Mouse (Mus musculus): ENCODE measurements at regions not wholly inside any gene's neighbourhood (a gene's known extent, or its start where the extent isn't known, plus 50 kb on each side); places are given as distances from the start of the nearest gene placed in this dataset.

GRCm38 (mm10) chr10:72577713-72578112 lies 76.9 kb upstream of the Zwint start:
- Histone ChIP-seq H3K9ac (no peak overlapping the region), H3K27ac (no peak overlapping the region), H3K4me1 (replicated peaks) (no peaks in the 10 kb centered on the region), H3K9me3 (no peaks in the 10 kb centered on the region), H3K27me3 (replicated peaks) (no peaks in the 10 kb centered on the region), H3K4me2 (replicated peaks) (no peak overlapping the region), H3K36me3 (no peaks in the 10 kb centered on the region), H3K4me3 (replicated peaks) (no peak overlapping the region)
- ATAC-seq = no peak
- 80% methylated on average over 3 of the region's 3 CpGs for WGBS

GRCm38 (mm10) chr10:72578501-72578900 lies 76.1 kb upstream of the Zwint start:
- Histone ChIP-seq H3K4me1 (replicated peaks) (no peaks in the 10 kb centered on the region), H3K4me2 (replicated peaks) (no peak overlapping the region), H3K9me3 (no peaks in the 10 kb centered on the region), H3K27ac (no peak overlapping the region), H3K36me3 (no peaks in the 10 kb centered on the region), H3K9ac (no peak overlapping the region), H3K27me3 (replicated peaks) (no peaks in the 10 kb centered on the region), H3K4me3 (replicated peaks) (no peak overlapping the region)
- 54% methylated on average over 7 of the region's 7 CpGs for WGBS
- ATAC-seq = no peak

DNA sequence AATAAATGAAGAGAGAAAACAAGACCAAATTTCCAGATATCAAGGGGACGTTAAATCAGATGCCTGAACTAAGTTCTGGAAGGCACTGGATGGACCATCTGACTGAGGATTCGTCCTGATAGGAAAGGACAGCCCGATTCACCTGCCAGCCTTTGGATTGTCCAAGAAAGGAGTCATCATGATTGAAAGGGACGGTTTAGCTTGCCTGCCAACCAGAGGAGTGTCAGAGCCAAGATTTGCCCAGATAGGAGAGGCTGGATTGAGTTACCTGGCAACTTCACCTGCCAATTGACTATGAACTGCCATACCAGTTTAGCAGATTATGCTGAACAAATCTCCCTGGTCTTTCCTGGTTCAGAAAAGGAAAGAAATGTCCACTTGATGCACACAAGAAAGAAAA lies 73.3 kb upstream of the Zwint start:
- H3K9ac ChIP-seq = no peak overlapping the region
- no peaks in the 10 kb centered on the region for H3K4me1 ChIP-seq (replicated peaks)
- no peaks in the 10 kb centered on the region for H3K36me3 ChIP-seq
- no peak for ATAC-seq
- 83% methylated on average over 4 of the region's 4 CpGs for WGBS
- no peaks in the 10 kb centered on the region for H3K27me3 ChIP-seq (replicated peaks)
- H3K27ac ChIP-seq = no peak overlapping the region
- H3K4me2 ChIP-seq (replicated peaks) = no peak overlapping the region
- H3K9me3 ChIP-seq = no peaks in the 10 kb centered on the region
- no peak overlapping the region for H3K4me3 ChIP-seq (replicated peaks)

GRCm38 (mm10) chr10:72588561-72588960 lies 66.1 kb upstream of the Zwint start:
- H3K4me3 ChIP-seq (replicated peaks) = no peak overlapping the region
- no peak overlapping the region for H3K4me2 ChIP-seq (replicated peaks)
- no peaks in the 10 kb centered on the region for H3K36me3 ChIP-seq
- no peaks in the 10 kb centered on the region for H3K4me1 ChIP-seq (replicated peaks)
- H3K9ac ChIP-seq = no peak overlapping the region
- H3K27me3 ChIP-seq (replicated peaks) = no peaks in the 10 kb centered on the region
- H3K9me3 ChIP-seq = no peaks in the 10 kb centered on the region
- H3K27ac ChIP-seq = no peak overlapping the region
- WGBS = 87% methylated on average over 4 of the region's 4 CpGs
- ATAC-seq = no peak

DNA sequence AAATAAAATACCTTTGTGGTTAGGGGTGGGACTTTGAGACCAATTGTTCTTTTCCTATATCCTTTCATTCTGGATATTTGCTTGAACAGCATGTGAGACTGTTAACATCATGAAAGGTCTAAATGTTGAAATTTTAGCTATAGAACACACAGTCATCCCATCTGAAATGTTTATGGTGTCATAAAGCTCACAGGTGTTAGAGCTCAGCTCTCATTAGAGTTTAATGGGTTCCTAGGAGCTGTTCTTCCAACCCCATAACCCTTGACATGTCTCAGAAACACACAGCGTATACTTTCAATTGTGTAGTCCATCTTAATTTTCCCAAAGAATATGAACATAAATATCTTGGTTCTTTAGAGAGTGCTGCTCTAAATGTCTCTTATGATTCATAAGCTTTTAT lies 61.6 kb upstream of the Zwint start:
- Histone ChIP-seq H3K27ac (no peak overlapping the region), H3K4me2 (replicated peaks) (no peak overlapping the region), H3K36me3 (no peaks in the 10 kb centered on the region), H3K9me3 (no peaks in the 10 kb centered on the region), H3K27me3 (replicated peaks) (no peaks in the 10 kb centered on the region), H3K9ac (no peak overlapping the region), H3K4me1 (replicated peaks) (no peaks in the 10 kb centered on the region), H3K4me3 (replicated peaks) (no peak overlapping the region)
- WGBS = 89% methylated on average over 1 of the region's 1 CpGs
- no peak for ATAC-seq

Data from intestine, embryonic 15.5 days (tissue).